Mouse (Mus musculus) embryonic facial prominence, embryonic 12.5 days (tissue): ENCODE measurements around the gene Marcksl1. TPM values are rescaled to one million over a fixed set of nuclear protein-coding genes. Genes with fewer than 3 reads are reported as not detected.

Experiments
- microRNA-seq: library from miRNA; unstranded; fragments of <30 nt; microRNA quantifications from one replicate; pipeline ENCODE4, GENCODE M21; 2017
- polyA plus RNA-seq: library from polyadenylated mRNA; unstranded; fragments of >200 nt; fragmentation: Nextera tagmentation; extraction: Ambion mirVana; gene quantifications from 2 replicates; pipeline ENCODE4 v1.2.1, GENCODE M21; 2016

Marcksl1 gene
- polyA plus RNA-seq, 1 experiment from 2014 or later: 1,543 TPM

Small RNA genes within 50 kb of the gene (microRNA-seq; reads per million reads assigned to microRNA genes)
- not detected for gene Mir8119

Other genes starting within 250 kb of the Marcksl1 start
- gene Sync, start 226.0 kb upstream of the Marcksl1 start, polyA plus RNA-seq: 1.1 and 1.2 TPM in 2 replicates
- 487 and 522 TPM in 2 replicates for gene Rbbp4, start 178.2 kb upstream of the Marcksl1 start, polyA plus RNA-seq
- gene Zbtb8os, start 177.9 kb upstream of the Marcksl1 start, polyA plus RNA-seq: 38.9 and 43.7 TPM in 2 replicates
- 9.9 and 10.8 TPM in 2 replicates for gene Zbtb8a, start 135.5 kb upstream of the Marcksl1 start, polyA plus RNA-seq
- 3.5 TPM in 2 replicates for gene Zbtb8b, start 72.7 kb upstream of the Marcksl1 start, polyA plus RNA-seq
- gene Bsdc1, start 52.0 kb upstream of the Marcksl1 start, polyA plus RNA-seq: 28.5 and 29.2 TPM in 2 replicates
- gene Tssk3, start 22.6 kb upstream of the Marcksl1 start, polyA plus RNA-seq: not detected in 2 replicates
- 0.32 TPM in 1 of 2 replicates, not detected in the other for gene Fam229a, start 22.4 kb upstream of the Marcksl1 start, polyA plus RNA-seq
- 246 and 251 TPM in 2 replicates for gene Hdac1, start 29.1 kb downstream of the Marcksl1 start, polyA plus RNA-seq
- gene Lck, start 60.1 kb downstream of the Marcksl1 start, polyA plus RNA-seq: 10.8 and 12.6 TPM in 2 replicates
- 3.6 and 5.1 TPM in 2 replicates for gene Fam167b, start 65.0 kb downstream of the Marcksl1 start, polyA plus RNA-seq
- 257 and 260 TPM in 2 replicates for gene Eif3i, start 87.1 kb downstream of the Marcksl1 start, polyA plus RNA-seq
- 180 TPM in 2 replicates for gene Tmem234, start 87.1 kb downstream of the Marcksl1 start, polyA plus RNA-seq
- gene Dcdc2b, start 100.7 kb downstream of the Marcksl1 start, polyA plus RNA-seq: 2.3 and 3.2 TPM in 2 replicates
- 29.8 and 33.0 TPM in 2 replicates for gene Iqcc, start 105.5 kb downstream of the Marcksl1 start, polyA plus RNA-seq
- gene Ccdc28b, start 110.4 kb downstream of the Marcksl1 start, polyA plus RNA-seq: 63.7 and 66.7 TPM in 2 replicates
- gene Txlna, start 127.5 kb downstream of the Marcksl1 start, polyA plus RNA-seq: 100 TPM in 2 replicates
- 14.4 and 15.3 TPM in 2 replicates for gene Kpna6, start 159.2 kb downstream of the Marcksl1 start, polyA plus RNA-seq
- gene Tmem39b, start 183.3 kb downstream of the Marcksl1 start, polyA plus RNA-seq: 16.5 and 18.7 TPM in 2 replicates
- gene Khdrbs1, start 228.7 kb downstream of the Marcksl1 start, polyA plus RNA-seq: 191 and 204 TPM in 2 replicates